Mouse (Mus musculus) small intestine, adult 2 months (tissue): ENCODE data around the gene Dnajb8.

Experiments used
- CTCF ChIP-seq: fragments of 200-500 bp; IDR thresholded peaks from 2 replicates; pipeline ENCODE4 v1.5.1; 2012; ENCODE audit warnings: low read depth, mild to moderate bottlenecking, control low read depth, inconsistent platforms, low read length, moderate library complexity, mixed read lengths; ENCODE audit not compliant: insufficient replicate concordance, insufficient read length; ENCODE audit errors: extremely low read depth
- POLR2A ChIP-seq: fragments of 200-500 bp; IDR thresholded peaks from 2 replicates; pipeline ENCODE4 v1.6.1; 2012; ENCODE audit warnings: low read depth, mild to moderate bottlenecking, control low read depth, inconsistent platforms, low read length, moderate library complexity

DNA sequence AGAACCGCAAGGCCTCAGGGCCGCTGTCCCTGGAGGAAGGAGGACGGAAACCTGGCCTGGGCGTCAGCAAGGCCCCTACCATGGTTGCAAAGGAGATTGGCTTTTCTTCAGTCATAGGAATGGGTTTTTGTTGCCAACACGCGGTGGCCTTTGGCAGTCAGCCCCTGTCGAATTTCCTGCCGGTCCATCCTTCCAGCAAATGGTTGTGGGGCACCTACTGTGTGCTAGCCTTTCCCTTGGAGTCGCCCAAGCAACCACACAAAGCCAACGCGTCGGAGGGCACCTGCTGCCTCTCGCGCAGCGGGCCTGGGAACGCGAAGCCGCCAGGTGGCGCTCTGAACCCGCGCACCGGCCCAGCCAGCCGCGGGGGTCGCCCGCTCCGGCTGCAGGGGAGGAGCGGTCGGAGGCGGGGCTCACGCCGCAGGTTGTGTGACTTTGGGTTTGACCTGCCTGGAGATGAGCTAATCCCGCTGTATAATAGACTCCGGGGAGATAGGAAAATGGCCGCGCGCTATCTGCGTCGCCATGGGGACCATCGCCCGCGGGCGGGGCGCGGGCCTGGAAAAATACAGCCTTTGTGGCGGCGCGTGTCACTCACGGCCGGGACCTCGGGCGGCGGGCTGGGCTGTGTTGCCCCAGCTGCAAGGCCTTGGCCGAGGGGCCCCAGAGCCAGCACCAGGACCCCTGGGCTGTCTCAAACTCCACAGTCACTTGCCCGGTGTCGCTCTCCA lies 32.6 kb upstream of the Dnajb8 start:
- TF ChIP-seq POLR2A (peak; percentile 23; the same call in 1 of the 2 replicates), CTCF (peak; percentile 82)
